Mouse (Mus musculus): ENCODE measurements around the gene Mbd3.
"Not testable (repeated sequence)": the region's sequence is repeated elsewhere in the genome, so short reads cannot be mapped to it uniquely, and the experiment has no call there.

The Mbd3 gene

GRCm38 (mm10) chr10:80367954-80368353 is 31.4 kb downstream of the Mbd3 start:
- DNase-seq, result peak; percentile 46

GRCm38 (mm10) chr10:80365736-80366135 is 33.6 kb downstream of the Mbd3 start:
- no peak for DNase-seq

GRCm38 (mm10) chr10:80363734-80364133 is 35.6 kb downstream of the Mbd3 start:
- peak; percentile 10 for DNase-seq

- DNase-seq, result peak; percentile 71
These were observed 41.2 kb downstream of the Mbd3 start for GRCm38 (mm10) chr10:80357994-80358639.

GRCm38 (mm10) chr10:80357336-80357735 is 42.0 kb downstream of the Mbd3 start:
- DNase-seq, result no peak

GRCm38 (mm10) chr10:80356737-80357136 is 42.6 kb downstream of the Mbd3 start:
- no peak for DNase-seq

GRCm38 (mm10) chr10:80356001-80356682 is 43.2 kb downstream of the Mbd3 start, which contains the start of gene Plk5:
Plk5 (plus strand) TSS chr10:80356459.
- DNase-seq, result peak; percentile 48

GRCm38 (mm10) chr10:80355431-80355830 is 43.9 kb downstream of the Mbd3 start:
- peak; percentile 59 for DNase-seq

- no peak for DNase-seq
These were observed 46.6 kb downstream of the Mbd3 start for GRCm38 (mm10) chr10:80352727-80353126.

GRCm38 (mm10) chr10:80351896-80352295 is 47.5 kb downstream of the Mbd3 start:
- no peak for DNase-seq

- DNase-seq, result peak; percentile 88
These were observed 49.1 kb downstream of the Mbd3 start for GRCm38 (mm10) chr10:80350292-80350691.

- peak; percentile 69 for DNase-seq
These were observed 50.4 kb downstream of the Mbd3 start for GRCm38 (mm10) chr10:80348981-80349380.

GRCm38 (mm10) chr10:80348244-80348781 is 51.0 kb downstream of the Mbd3 start, which contains the start of gene Adamtsl5:
Adamtsl5 (minus strand) TSS chr10:80348412.
- DNase-seq, result peak; percentile 77

- peak; percentile 41 for DNase-seq
These were observed 51.8 kb downstream of the Mbd3 start for GRCm38 (mm10) chr10:80347514-80347967.

GRCm38 (mm10) chr10:80345929-80346328 is 53.4 kb downstream of the Mbd3 start:
- not testable (repeated sequence) for DNase-seq

GRCm38 (mm10) chr10:80345122-80345521 is 54.2 kb downstream of the Mbd3 start:
- peak; percentile 48 for DNase-seq

GRCm38 (mm10) chr10:80344131-80344661 is 55.2 kb downstream of the Mbd3 start:
- no peak for DNase-seq

- DNase-seq, result no peak
These were observed 55.9 kb downstream of the Mbd3 start for GRCm38 (mm10) chr10:80343425-80343895.

- DNase-seq, result peak; percentile 88
These were observed 56.5 kb downstream of the Mbd3 start for GRCm38 (mm10) chr10:80342749-80343424.

Measured in retina, postnatal 1 day (tissue).